Mouse (Mus musculus) forebrain, postnatal 0 days (tissue): ENCODE results near the gene Lactbl1. TPM values are rescaled to one million over a fixed set of nuclear protein-coding genes. Genes with fewer than 3 reads are reported as not detected.

Experiments
- ATAC-seq: fragments of 200-750 bp; cut with Nextera tagmentation; 2 replicates; pipeline ENCODE4 v1.8.0; 2017; ENCODE audit warnings: mild to moderate bottlenecking, moderate library complexity
- DNase-seq: peaks from one replicate; pipeline ENCODE4 v3.0.0-alpha.2; 2015
- H3K27ac ChIP-seq: fragments of 300-500 bp; sonication (generic); 2 replicates; pipeline ENCODE4 v1.5.1; 2014; ENCODE audit warnings: low read depth, mild to moderate bottlenecking, antibody characterized with exemption, low read length, moderate library complexity, mixed read lengths
- H3K27me3 ChIP-seq: fragments of 300-500 bp; sonication (generic); 2 replicates; pipeline ENCODE4 v1.6.1; 2014; ENCODE audit warnings: mild to moderate bottlenecking, low read length, mixed read lengths; ENCODE audit not compliant: insufficient read depth
- H3K36me3 ChIP-seq: fragments of 300-500 bp; sonication (generic); 2 replicates; pipeline ENCODE4 v1.6.1; 2014; ENCODE audit warnings: mild to moderate bottlenecking, moderate library complexity; ENCODE audit not compliant: insufficient read depth
- H3K4me1 ChIP-seq: fragments of 300-500 bp; sonication (generic); 2 replicates; pipeline ENCODE4 v1.6.1; 2014; ENCODE audit warnings: antibody characterized with exemption; ENCODE audit not compliant: insufficient read depth
- H3K4me2 ChIP-seq: fragments of 300-500 bp; sonication (generic); 2 replicates; pipeline ENCODE4 v1.6.1; 2014; ENCODE audit warnings: low read depth, mild to moderate bottlenecking, moderate library complexity
- H3K4me3 ChIP-seq: fragments of 300-500 bp; sonication (generic); 2 replicates; pipeline ENCODE4 v1.5.1; 2014; ENCODE audit warnings: low read depth, low read length, mixed read lengths
- H3K9ac ChIP-seq: fragments of 300-500 bp; sonication (generic); 2 replicates; pipeline ENCODE4 v1.6.1; 2014; ENCODE audit warnings: mild to moderate bottlenecking
- H3K9me3 ChIP-seq: fragments of 300-500 bp; sonication (generic); 2 replicates; pipeline ENCODE4 v1.6.1; 2016; ENCODE audit warnings: low read length
- CTCF ChIP-seq: sonication (generic); IDR thresholded peaks from 2 replicates; pipeline ENCODE4 v1.5.1; 2016; ENCODE audit warnings: antibody characterized with exemption, control low read depth, low read depth
- WGBS: fragments of 180-500 bp; shearing (Covaris S2); extraction: QIAGEN DNeasy Blood & Tissue Kit; methylation state at CpG from one replicate; pipeline ENCODE4 v1.1.7; 2014; 5-methylcytosine and 5-hydroxymethylcytosine counted together
- microRNA-seq, 2 experiments: library from miRNA; unstranded; fragments of <30 nt; microRNA quantifications; one replicate each; pipeline ENCODE4; 2016
- polyA plus RNA-seq: library from polyadenylated mRNA; unstranded; fragments of >200 nt; fragmentation: Nextera tagmentation; extraction: Ambion mirVana; gene quantifications from 2 replicates; pipeline ENCODE4 v1.2.1, GENCODE M21; 2015
- total RNA-seq: library from RNA; depleted of rRNA; stranded (reverse); fragments of >200 nt; gene quantifications from 2 replicates; pipeline ENCODE4 v1.2.3, GENCODE M21; 2014; rRNA removed

The Lactbl1 gene
- total and polyA plus RNA-seq, 2 experiments from 2014 or later, result 0.05 to 0.24 TPM

GRCm38 (mm10) chr4:136678480-136678879 is 56.1 kb downstream of the Lactbl1 start:
- no peak overlapping the region for H3K4me2 ChIP-seq
- no peaks in the 10 kb centered on the region for H3K27me3 ChIP-seq
- ATAC-seq (peak; percentile 82), DNase-seq (peak; percentile 96)
- 1% methylated on average over 3 of the region's 3 CpGs for WGBS
- H3K9me3 ChIP-seq, result no peaks in the 10 kb centered on the region
- no peak overlapping the region for H3K27ac ChIP-seq
- H3K4me1 ChIP-seq, result no peaks in the 10 kb centered on the region
- no peak overlapping the region for H3K9ac ChIP-seq
- no peak overlapping the region for H3K4me3 ChIP-seq
- peaks cover 18% of the 10 kb centered on the region for H3K36me3 ChIP-seq
- peak; percentile 100 for TF ChIP-seq CTCF

DNA sequence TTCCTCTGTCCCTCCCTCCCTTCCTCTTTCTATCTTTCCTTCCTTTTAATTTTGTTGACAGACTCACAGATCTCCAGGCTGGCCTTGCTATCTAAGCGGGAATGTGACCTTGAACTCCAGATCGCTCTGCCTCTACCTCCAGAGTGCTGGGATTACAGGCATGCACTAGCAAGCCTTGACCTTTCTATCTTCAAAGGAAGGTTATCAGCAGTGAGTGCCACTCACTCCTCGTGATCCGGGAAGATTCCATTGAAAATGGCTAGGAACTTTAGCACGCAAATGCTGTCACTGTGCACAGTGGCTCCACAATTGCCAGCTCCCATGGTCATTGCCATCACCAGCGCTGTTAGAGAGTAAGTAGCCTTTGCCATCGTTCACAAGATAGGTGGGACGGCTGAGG is 56.8 kb downstream of the Lactbl1 start:
- H3K4me1 ChIP-seq, result no peaks in the 10 kb centered on the region
- no peak overlapping the region for H3K9ac ChIP-seq
- no peaks in the 10 kb centered on the region for H3K9me3 ChIP-seq
- ATAC-seq, result no peak
- H3K27ac ChIP-seq, result no peak overlapping the region
- no peak overlapping the region for H3K4me2 ChIP-seq
- H3K4me3 ChIP-seq, result no peak overlapping the region
- H3K36me3 ChIP-seq, result peaks cover 16% of the 10 kb centered on the region
- no peak for DNase-seq
- WGBS, result 89% methylated on average over 8 of the region's 8 CpGs
- no peak for TF ChIP-seq CTCF
- no peaks in the 10 kb centered on the region for H3K27me3 ChIP-seq

DNA sequence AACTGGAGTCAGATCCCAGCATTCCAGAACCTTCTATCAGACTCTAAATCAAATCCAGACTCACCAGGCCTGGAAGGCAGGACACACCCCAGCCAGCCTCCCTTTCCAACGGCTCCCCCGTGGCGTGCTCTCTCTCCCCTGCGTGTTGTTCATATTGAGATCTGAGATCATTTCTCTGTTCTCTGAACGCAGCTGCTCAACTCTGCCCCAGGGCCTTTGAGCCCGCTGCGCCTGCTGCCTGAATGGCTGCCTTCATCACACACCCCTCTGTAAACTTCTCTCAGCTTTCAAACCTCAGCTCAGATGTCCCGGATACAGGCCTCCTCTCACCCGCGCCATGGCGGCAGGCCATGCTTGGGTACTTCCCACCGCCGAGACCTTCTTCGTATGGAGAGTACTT is 58.2 kb downstream of the Lactbl1 start:
- H3K4me3 ChIP-seq, result no peak overlapping the region
- no peaks in the 10 kb centered on the region for H3K9me3 ChIP-seq
- ATAC-seq (no peak), DNase-seq (no peak)
- no peak overlapping the region for H3K9ac ChIP-seq
- no peak overlapping the region for H3K4me2 ChIP-seq
- peaks cover 7% of the 10 kb centered on the region for H3K36me3 ChIP-seq
- no peak for TF ChIP-seq CTCF
- no peaks in the 10 kb centered on the region for H3K4me1 ChIP-seq
- H3K27ac ChIP-seq, result no peak overlapping the region
- 72% methylated on average over 14 of the region's 14 CpGs for WGBS
- no peaks in the 10 kb centered on the region for H3K27me3 ChIP-seq

GRCm38 (mm10) chr4:136684485-136684884 is 62.1 kb downstream of the Lactbl1 start:
- H3K27me3 ChIP-seq, result no peaks in the 10 kb centered on the region
- no peak for TF ChIP-seq CTCF
- no peak overlapping the region for H3K4me3 ChIP-seq
- no peak overlapping the region for H3K9ac ChIP-seq
- H3K4me2 ChIP-seq, result no peak overlapping the region
- DNase-seq (no peak), ATAC-seq (peak; percentile 23; the same call in 1 of the 2 replicates)
- H3K4me1 ChIP-seq, result no peaks in the 10 kb centered on the region
- 83% methylated on average over 6 of the region's 6 CpGs for WGBS
- peaks cover 7% of the 10 kb centered on the region for H3K36me3 ChIP-seq
- H3K9me3 ChIP-seq, result no peaks in the 10 kb centered on the region
- H3K27ac ChIP-seq, result no peak overlapping the region

- TF ChIP-seq CTCF, result no peak
These were observed 63.0 kb downstream of the Lactbl1 start for GRCm38 (mm10) chr4:136685431-136685869.

DNA sequence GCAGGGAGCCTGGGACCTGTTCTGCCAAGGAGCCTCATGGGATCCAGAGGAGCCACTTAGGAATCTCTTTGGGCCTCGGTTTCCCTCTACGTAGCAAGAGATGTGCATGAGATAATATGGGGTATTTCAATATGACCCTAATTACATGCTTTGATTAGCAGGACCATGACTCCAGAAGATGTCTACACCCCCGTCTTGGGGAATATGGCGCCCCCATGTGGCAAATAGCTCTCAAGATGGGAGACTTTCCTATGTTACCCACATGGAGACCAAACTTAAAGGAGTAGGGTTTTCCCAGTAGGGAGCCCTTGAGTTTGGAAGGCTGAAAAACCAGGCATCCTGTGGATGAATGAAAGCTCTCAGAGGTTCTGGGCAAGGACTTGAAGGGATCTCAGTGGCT is 65.7 kb downstream of the Lactbl1 start:
- WGBS, result 62% methylated on average over 4 of the region's 4 CpGs
- Histone ChIP-seq H3K27me3 (no peaks in the 10 kb centered on the region), H3K27ac (no peak overlapping the region), H3K9ac (no peak overlapping the region), H3K4me2 (no peak overlapping the region), H3K9me3 (no peaks in the 10 kb centered on the region), H3K4me1 (no peaks in the 10 kb centered on the region), H3K4me3 (no peak overlapping the region), H3K36me3 (peaks cover 28% of the 10 kb centered on the region)
- peak; percentile 22 for TF ChIP-seq CTCF
- ATAC-seq, result no peak
- DNase-seq, result no peak

More at GRCm38 (mm10) chr4:136685431-136685869, 63.0 kb downstream of the Lactbl1 start:
- Histone ChIP-seq H3K9me3 (no peaks in the 10 kb centered on the region), H3K27me3 (no peaks in the 10 kb centered on the region), H3K4me1 (no peaks in the 10 kb centered on the region), H3K4me2 (no peak overlapping the region), H3K36me3 (peaks cover 11% of the 10 kb centered on the region), H3K4me3 (no peak overlapping the region), H3K27ac (no peak overlapping the region), H3K9ac (no peak overlapping the region)
- no peak for DNase-seq
- no peak for ATAC-seq
- 67% methylated on average over 10 of the region's 10 CpGs for WGBS

Small RNA genes lying within 50 kb of the gene (microRNA-seq; reads per million reads assigned to microRNA genes)
- gene Gm22180, result 0 reads per million in 2 experiments

Other genes starting within 250 kb of the Lactbl1 start
- gene Htr1d, start 199.1 kb upstream of the Lactbl1 start, total RNA-seq, result 2.0 and 2.4 TPM in 2 replicates
- 2.4 and 3.1 TPM in 2 replicates for gene Htr1d, start 199.1 kb upstream of the Lactbl1 start, polyA plus RNA-seq
- 0.23 and 0.29 TPM in 2 replicates for gene 6030445D17Rik, start 160.4 kb upstream of the Lactbl1 start, total RNA-seq
- 0.10 and 0.23 TPM in 2 replicates for gene 6030445D17Rik, start 160.4 kb upstream of the Lactbl1 start, polyA plus RNA-seq
- gene Luzp1, start 152.9 kb upstream of the Lactbl1 start, total RNA-seq, result 11.6 and 20.8 TPM in 2 replicates
- 34.8 and 50.0 TPM in 2 replicates for gene Luzp1, start 152.9 kb upstream of the Lactbl1 start, polyA plus RNA-seq
- 216 and 242 TPM in 2 replicates for gene Kdm1a, start 19.9 kb upstream of the Lactbl1 start, total RNA-seq
- gene Kdm1a, start 19.9 kb upstream of the Lactbl1 start, polyA plus RNA-seq, result 46.6 and 51.9 TPM in 2 replicates
- gene Tex46, start 12.2 kb upstream of the Lactbl1 start, total RNA-seq, result not detected in 2 replicates
- not detected in 2 replicates for gene Tex46, start 12.2 kb upstream of the Lactbl1 start, polyA plus RNA-seq
- gene Ephb2, start 213.4 kb downstream of the Lactbl1 start, total RNA-seq, result 79.9 and 85.6 TPM in 2 replicates
- 9.2 and 10.8 TPM in 2 replicates for gene Ephb2, start 213.4 kb downstream of the Lactbl1 start, polyA plus RNA-seq